Mouse (Mus musculus) lung, postnatal 0 days (tissue): ENCODE data around the gene Car11.

Experiments
- CTCF ChIP-seq: IDR thresholded peaks from 2 replicates; pipeline ENCODE4 v1.5.1; 2016; ENCODE audit warnings: antibody characterized with exemption, mild to moderate bottlenecking
- EP300 ChIP-seq: IDR thresholded peaks from 2 replicates; pipeline ENCODE4 v1.6.1; 2016; ENCODE audit warnings: antibody characterized with exemption, mild to moderate bottlenecking, control low read depth

GRCm38 (mm10) chr7:45720413-45721233 is 21.0 kb downstream of the Car11 start, which contains the start of gene Fam83e:
- TF ChIP-seq CTCF (peak; percentile 46), EP300 (no peak)
